Mouse (Mus musculus) forebrain, embryonic 14.5 days (tissue): ENCODE results near the gene Kcnh2. TPM values are rescaled to one million over a fixed set of nuclear protein-coding genes. Genes with fewer than 3 reads are reported as not detected.
A peak's percentile ranks its signal among the peaks of the same experiment; 100 is the strongest.

Source experiments
- ATAC-seq: fragments of 200-750 bp; cut with Nextera tagmentation; 2 replicates; pipeline ENCODE4 v1.8.0; 2017; ENCODE audit warnings: mild to moderate bottlenecking, moderate library complexity
- DNase-seq: peaks from one replicate; pipeline ENCODE4 v3.0.0-alpha.2; 2015; ENCODE audit warnings: low spot score
- H3K27ac ChIP-seq: fragments of 300-500 bp; sonication (generic); 2 replicates; pipeline ENCODE4 v1.5.1; 2014; ENCODE audit warnings: low read depth, mild to moderate bottlenecking, control low read depth, low read length, moderate library complexity
- H3K27me3 ChIP-seq: fragments of 300-500 bp; sonication (generic); replicated peaks from 2 replicates; pipeline ENCODE4 v1.6.1; 2014; ENCODE audit warnings: low read length, control low read depth, mixed read lengths; ENCODE audit not compliant: control insufficient read depth, insufficient read depth
- H3K36me3 ChIP-seq: fragments of 300-500 bp; sonication (generic); 2 replicates; pipeline ENCODE4 v1.6.1; 2014; ENCODE audit warnings: low read length, control low read depth; ENCODE audit not compliant: control insufficient read depth, insufficient read depth
- H3K4me1 ChIP-seq: fragments of 300-500 bp; sonication (generic); 2 replicates; pipeline ENCODE4 v1.6.1; 2014; ENCODE audit warnings: antibody characterized with exemption, low read length, control low read depth; ENCODE audit not compliant: control insufficient read depth, insufficient read depth
- H3K4me2 ChIP-seq: fragments of 300-500 bp; sonication (generic); 2 replicates; pipeline ENCODE4 v1.6.1; 2014; ENCODE audit warnings: mild to moderate bottlenecking, control low read depth, low read length
- H3K4me3 ChIP-seq: fragments of 300-500 bp; sonication (generic); 2 replicates; pipeline ENCODE4 v1.5.1; 2014; ENCODE audit warnings: low read depth, low read length, control low read depth
- H3K9ac ChIP-seq: fragments of 300-500 bp; sonication (generic); 2 replicates; pipeline ENCODE4 v1.6.1; 2014; ENCODE audit warnings: mild to moderate bottlenecking, low read length, control low read depth, moderate library complexity
- H3K9me3 ChIP-seq: fragments of 300-500 bp; sonication (generic); replicated peaks from 2 replicates; pipeline ENCODE4 v1.6.1; 2016; ENCODE audit warnings: low read length, control low read depth, mixed read lengths; ENCODE audit not compliant: control insufficient read depth
- WGBS: fragments of 180-500 bp; shearing (Covaris S2); extraction: QIAGEN DNeasy Blood & Tissue Kit; methylation state at CpG from one replicate; pipeline ENCODE4 v1.1.7; 2014; 5-methylcytosine and 5-hydroxymethylcytosine counted together
- polyA plus RNA-seq: library from polyadenylated mRNA; unstranded; fragments of >200 nt; fragmentation: Nextera tagmentation; extraction: Ambion mirVana; gene quantifications from 2 replicates; pipeline ENCODE4 v1.2.1, GENCODE M21; 2014

The Kcnh2 gene
- polyA plus RNA-seq, 1 experiment from 2014 or later: 5.2 TPM

- Histone ChIP-seq H3K27ac (no peak overlapping the region), H3K4me2 (no peak overlapping the region), H3K9me3 (no peaks in the 10 kb centered on the region), H3K4me3 (no peak overlapping the region), H3K36me3 (no peaks in the 10 kb centered on the region), H3K4me1 (peaks cover 6% of the 10 kb centered on the region), H3K27me3 (peaks cover 5% of the 10 kb centered on the region), H3K9ac (no peak overlapping the region)
- WGBS: 83% methylated on average over 6 of the region's 6 CpGs
- no peak for ATAC-seq
- no peak for DNase-seq
Measured at GRCm38 (mm10) chr5:24381486-24381885, 30.1 kb upstream of the Kcnh2 start.

GRCm38 (mm10) chr5:24380499-24380898, 29.1 kb upstream of the Kcnh2 start:
- Histone ChIP-seq H3K27ac (no peak overlapping the region), H3K9me3 (no peaks in the 10 kb centered on the region), H3K9ac (no peak overlapping the region), H3K4me2 (no peak overlapping the region), H3K36me3 (no peaks in the 10 kb centered on the region), H3K4me3 (no peak overlapping the region), H3K27me3 (no peaks in the 10 kb centered on the region; the same call in 1 of the 2 replicates), H3K4me1 (peaks cover 6% of the 10 kb centered on the region)
- DNase-seq (no peak), ATAC-seq (no peak)
- WGBS: 89% methylated on average over 4 of the region's 4 CpGs

GRCm38 (mm10) chr5:24379501-24379900, 28.1 kb upstream of the Kcnh2 start:
- Histone ChIP-seq H3K27ac (no peak overlapping the region), H3K9me3 (no peaks in the 10 kb centered on the region), H3K36me3 (no peaks in the 10 kb centered on the region), H3K27me3 (no peaks in the 10 kb centered on the region), H3K9ac (no peak overlapping the region), H3K4me3 (no peak overlapping the region), H3K4me2 (no peak overlapping the region), H3K4me1 (peaks cover 6% of the 10 kb centered on the region)
- no peak for ATAC-seq
- no peak for DNase-seq
- whole genome bisulfite sequencing: 86% methylated on average over 4 of the region's 4 CpGs

- H3K4me2 ChIP-seq: no peak overlapping the region
- no peak for DNase-seq
- H3K36me3 ChIP-seq: no peaks in the 10 kb centered on the region
- no peaks in the 10 kb centered on the region for H3K27me3 ChIP-seq
- no peak overlapping the region for H3K9ac ChIP-seq
- no peak for ATAC-seq
- no peaks in the 10 kb centered on the region for H3K9me3 ChIP-seq
- no peak overlapping the region for H3K4me3 ChIP-seq
- no peak overlapping the region for H3K27ac ChIP-seq
- 80% methylated on average over 2 of the region's 2 CpGs for WGBS
- H3K4me1 ChIP-seq: peaks cover 9% of the 10 kb centered on the region
Measured at GRCm38 (mm10) chr5:24378700-24379099, 27.3 kb upstream of the Kcnh2 start.

- H3K4me2 ChIP-seq: no peak overlapping the region
- H3K27ac ChIP-seq: no peak overlapping the region
- no peaks in the 10 kb centered on the region for H3K36me3 ChIP-seq
- DNase-seq: peak; percentile 20
- no peak overlapping the region for H3K4me3 ChIP-seq
- no peak for ATAC-seq
- H3K9ac ChIP-seq: no peak overlapping the region
- no peaks in the 10 kb centered on the region for H3K9me3 ChIP-seq
- no peaks in the 10 kb centered on the region for H3K27me3 ChIP-seq
- H3K4me1 ChIP-seq: peaks cover 6% of the 10 kb centered on the region; the same call in 1 of the 2 replicates
- 68% methylated on average over 7 of the region's 7 CpGs for WGBS
Measured at GRCm38 (mm10) chr5:24374666-24375328, 23.4 kb upstream of the Kcnh2 start.

GRCm38 (mm10) chr5:24374216-24374615, 22.8 kb upstream of the Kcnh2 start:
- no peak for ATAC-seq
- Histone ChIP-seq H3K4me3 (no peak overlapping the region), H3K9me3 (no peaks in the 10 kb centered on the region), H3K36me3 (no peaks in the 10 kb centered on the region), H3K27ac (no peak overlapping the region), H3K9ac (no peak overlapping the region), H3K4me1 (peaks cover 6% of the 10 kb centered on the region; the same call in 1 of the 2 replicates), H3K4me2 (no peak overlapping the region), H3K27me3 (no peaks in the 10 kb centered on the region)
- DNase-seq: peak; percentile 79
- WGBS: 17% methylated on average over 6 of the region's 6 CpGs

GRCm38 (mm10) chr5:24373807-24374206, 22.4 kb upstream of the Kcnh2 start:
- Histone ChIP-seq H3K4me3 (no peak overlapping the region), H3K9ac (no peak overlapping the region), H3K4me1 (peaks cover 6% of the 10 kb centered on the region; the same call in 1 of the 2 replicates), H3K27me3 (no peaks in the 10 kb centered on the region), H3K9me3 (no peaks in the 10 kb centered on the region), H3K27ac (no peak overlapping the region), H3K36me3 (no peaks in the 10 kb centered on the region), H3K4me2 (no peak overlapping the region)
- 58% methylated on average over 5 of the region's 5 CpGs for WGBS
- DNase-seq (no peak), ATAC-seq (no peak)

GRCm38 (mm10) chr5:24369767-24370166, 18.4 kb upstream of the Kcnh2 start:
- 83% methylated on average over 9 of the region's 9 CpGs for WGBS
- Histone ChIP-seq H3K27ac (no peak overlapping the region), H3K27me3 (no peaks in the 10 kb centered on the region), H3K4me3 (no peak overlapping the region), H3K9me3 (no peaks in the 10 kb centered on the region), H3K9ac (no peak overlapping the region), H3K36me3 (no peaks in the 10 kb centered on the region), H3K4me2 (no peak overlapping the region), H3K4me1 (peaks cover 6% of the 10 kb centered on the region; the same call in 1 of the 2 replicates)
- ATAC-seq (no peak), DNase-seq (no peak)

- no peaks in the 10 kb centered on the region for H3K4me1 ChIP-seq
- no peak overlapping the region for H3K27ac ChIP-seq
- H3K4me3 ChIP-seq: no peak overlapping the region
- ATAC-seq (no peak), DNase-seq (no peak)
- no peak overlapping the region for H3K9ac ChIP-seq
- H3K9me3 ChIP-seq: no peaks in the 10 kb centered on the region
- no peaks in the 10 kb centered on the region for H3K27me3 ChIP-seq
- H3K36me3 ChIP-seq: no peaks in the 10 kb centered on the region
- no peak overlapping the region for H3K4me2 ChIP-seq
- 86% methylated on average over 9 of the region's 9 CpGs for WGBS
Measured at GRCm38 (mm10) chr5:24366426-24366825, 15.0 kb upstream of the Kcnh2 start.
